8 mouse cellular contexts compared by ENCODE assay signal in the genomic region with DNA sequence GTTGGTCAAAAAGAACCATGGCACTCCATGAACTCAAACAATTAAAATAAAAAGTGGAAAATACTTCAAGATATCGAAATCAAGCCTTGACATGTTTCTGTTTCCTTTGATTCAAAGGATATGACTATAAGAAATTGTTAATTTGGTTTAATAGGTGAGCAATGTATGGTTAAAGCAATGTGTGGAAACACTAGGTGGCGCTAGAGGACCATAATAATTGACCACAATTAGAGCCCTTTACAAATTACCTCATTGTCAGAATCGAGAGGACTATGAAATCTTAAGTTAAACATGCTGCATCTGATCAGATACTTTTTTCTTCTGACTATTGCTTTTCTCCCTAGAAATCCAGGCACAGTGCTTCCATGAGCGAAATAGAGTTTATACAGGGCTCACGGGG. TPM values are rescaled to one million over a fixed set of nuclear protein-coding genes. Genes with fewer than 3 reads are reported as not detected.
DNase-seq lines count a peak whose midpoint lies in the region; ATAC-seq and TF ChIP-seq lines count a peak whose summit lies in the region.

No protein-coding gene starts in this region.

- no peak overlapping the region for H3K4me3 ChIP-seq in kidney, adult 2 months (ENCODE audit: insufficient read depth, low read depth, low read length)
- H3K4me3 ChIP-seq in hindbrain, embryonic 12.5 days, result no peak overlapping the region
- no peak overlapping the region for H3K4me3 ChIP-seq in limb, embryonic 10.5 days
- H3K4me3 ChIP-seq in neural tube, embryonic 11.5 days (ENCODE audit: low read depth, low read length), result no peak overlapping the region

- DNase-seq in kidney, adult 2 months, result peak; percentile 65
- no peak for DNase-seq in kidney, adult 18-20 months
- DNase-seq in MEL-GATA-1-ER (ENCODE audit: extremely low read depth, low read depth), result peak; percentile 38
- DNase-seq in limb, embryonic 10.5 days (ENCODE audit: low spot score), result peak; percentile 46
- peak; percentile 64 for DNase-seq in neural tube, embryonic 11.5 days (ENCODE audit: low spot score)
- no peak for DNase-seq in spleen, postnatal 36 days (ENCODE audit: low spot score in 2 of 2)

- H3K36me3 ChIP-seq in kidney, adult 2 months (ENCODE audit: control insufficient read depth, insufficient read depth, low read length), result no peaks in the 10 kb centered on the region
- H3K36me3 ChIP-seq in hindbrain, embryonic 12.5 days, result no peaks in the 10 kb centered on the region
- no peaks in the 10 kb centered on the region for H3K36me3 ChIP-seq in limb, embryonic 10.5 days
- H3K36me3 ChIP-seq in neural tube, embryonic 11.5 days (ENCODE audit: control insufficient read depth, insufficient read depth, low read length), result no peaks in the 10 kb centered on the region

- no peak overlapping the region for H3K27ac ChIP-seq in kidney, adult 2 months (ENCODE audit: insufficient read depth, low read depth, low read length)
- H3K27ac ChIP-seq in hindbrain, embryonic 12.5 days, result no peak overlapping the region
- no peak overlapping the region for H3K27ac ChIP-seq in limb, embryonic 10.5 days
- no peak overlapping the region for H3K27ac ChIP-seq in neural tube, embryonic 11.5 days (ENCODE audit: low read depth, low read length)

- TF ChIP-seq POLR2A in kidney, adult 2 months (IDR thresholded peaks at IDR 0.05; ENCODE audit: low read depth, low read length), result no peak

- no peak overlapping the region for H3K9ac ChIP-seq in hindbrain, embryonic 12.5 days
- no peak overlapping the region for H3K9ac ChIP-seq in neural tube, embryonic 11.5 days (ENCODE audit: low read length)

- ATAC-seq in common myeloid progenitor, adult 5-6 weeks (replicated peaks; ENCODE audit: low read depth, poor library complexity, severe bottlenecking), result peak; percentile 89
- peak; percentile 88 for ATAC-seq in hindbrain, embryonic 12.5 days (ENCODE audit: low FRiP score)
- peak; percentile 86 for ATAC-seq in neural tube, embryonic 11.5 days (ENCODE audit: insufficient read depth, low FRiP score, low TSS enrichment)

- WGBS in kidney, adult 2 months, result 20% methylated on average over 5 of the region's 5 CpGs
- 17% methylated on average over 5 of the region's 5 CpGs for WGBS in hindbrain, embryonic 12.5 days
- 24% methylated on average over 5 of the region's 5 CpGs for WGBS in limb, embryonic 10.5 days
- WGBS in neural tube, embryonic 11.5 days, result 18% methylated on average over 5 of the region's 5 CpGs

- TF ChIP-seq CTCF in kidney, adult 2 months (conservative IDR thresholded peaks at IDR 0.05; ENCODE audit: insufficient read depth, insufficient read length, low read depth, low read length), result 0 out of 2 replicates have a peak, but pooled peaks have one; percentile 20

- H3K27me3 ChIP-seq in kidney, adult 2 months (replicated peaks; ENCODE audit: control insufficient read depth, insufficient read depth, low read length), result no peaks in the 10 kb centered on the region
- H3K27me3 ChIP-seq in hindbrain, embryonic 12.5 days, result no peaks in the 10 kb centered on the region
- no peaks in the 10 kb centered on the region for H3K27me3 ChIP-seq in limb, embryonic 10.5 days (ENCODE audit: low read depth, poor library complexity, severe bottlenecking)
- no peaks in the 10 kb centered on the region for H3K27me3 ChIP-seq in neural tube, embryonic 11.5 days (ENCODE audit: control insufficient read depth, insufficient read depth, low read length)

- H3K4me2 ChIP-seq in hindbrain, embryonic 12.5 days (replicated peaks), result peak overlapping the region; percentile 15; the same call in 1 of the 2 replicates
- H3K4me2 ChIP-seq in neural tube, embryonic 11.5 days (ENCODE audit: low read depth), result no peak overlapping the region

- H3K9me3 ChIP-seq in hindbrain, embryonic 12.5 days (replicated peaks), result no peaks in the 10 kb centered on the region
- H3K9me3 ChIP-seq in limb, embryonic 10.5 days (replicated peaks), result no peaks in the 10 kb centered on the region
- H3K9me3 ChIP-seq in neural tube, embryonic 11.5 days (ENCODE audit: control insufficient read depth, low read length), result no peaks in the 10 kb centered on the region

- H3K4me1 ChIP-seq in kidney, adult 2 months (ENCODE audit: control insufficient read depth, insufficient read depth, low read length), result no peaks in the 10 kb centered on the region
- H3K4me1 ChIP-seq in hindbrain, embryonic 12.5 days, result no peaks in the 10 kb centered on the region
- no peaks in the 10 kb centered on the region for H3K4me1 ChIP-seq in limb, embryonic 10.5 days
- H3K4me1 ChIP-seq in neural tube, embryonic 11.5 days (ENCODE audit: control insufficient read depth, insufficient read depth, low read length), result no peaks in the 10 kb centered on the region

RNA-seq across cellular contexts. Expression of gene Nxph1, which starts 12.5 kb away (rescaled TPM):
- polyA plus RNA-seq in kidney, adult 2 months (2012; rRNA removed), result 0.11 TPM in 1 of 2 replicates, not detected in the other
- total RNA-seq in common myeloid progenitor, adult 5-6 weeks (2017), result 0.05 TPM in 1 of 2 replicates, not detected in the other
- 22.5 and 27.0 TPM in 2 replicates for polyA plus RNA-seq in hindbrain, embryonic 12.5 days (2016; fragmentation: Nextera tagmentation; extraction: Ambion mirVana)
- not detected in 2 replicates for polyA plus RNA-seq in limb, embryonic 10.5 days (2016; fragmentation: Nextera tagmentation; extraction: Ambion mirVana)
- 9.4 and 9.7 TPM in 2 replicates for polyA plus RNA-seq in neural tube, embryonic 11.5 days (2014; fragmentation: Nextera tagmentation; extraction: Ambion mirVana)

Comparison
In these comparisons a context has a peak if more than half of its experiments do, and no peak if none do; other contexts are left out.
1. DNase-seq: peak in kidney, adult 2 months (single experiment), MEL-GATA-1-ER (single experiment), limb, embryonic 10.5 days (single experiment) and neural tube, embryonic 11.5 days (single experiment); none in kidney, adult 18-20 months (single experiment) and spleen, postnatal 36 days (0 of 2).
2. Peak in every context shown above with its lines, with median percentiles within 50 percentile points of each other: ATAC-seq.